Mouse (Mus musculus): ENCODE measurements around the gene Adgrb3.

DNA sequence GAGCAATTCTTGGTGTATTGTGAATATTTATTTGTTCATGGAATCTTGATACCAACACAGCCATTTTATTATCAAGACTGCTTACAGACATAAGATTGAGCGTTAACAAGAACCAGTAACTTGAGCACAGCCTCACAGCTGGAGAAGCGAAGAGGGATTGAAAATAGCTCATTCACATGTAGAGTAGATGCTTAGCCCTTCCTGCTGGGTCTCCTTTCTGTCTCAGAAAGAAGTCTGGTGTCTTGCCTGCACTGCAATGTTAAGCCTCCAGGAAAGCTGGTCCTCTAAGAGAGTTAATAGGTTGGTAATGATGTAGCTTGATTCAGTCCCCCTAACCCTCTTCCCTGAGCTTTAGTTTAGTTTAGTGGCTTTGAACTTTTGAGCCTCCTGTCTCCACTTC lies 519.4 kb downstream of the Adgrb3 start:
- TF ChIP-seq CTCF (IDR thresholded peaks at IDR 0.05; ENCODE audit: borderline replicate concordance, insufficient read depth, low read depth, low read length): no peak
- TF ChIP-seq POLR2A (IDR thresholded peaks at IDR 0.05; ENCODE audit: borderline replicate concordance, insufficient read depth, low read length): no peak
